Mouse (Mus musculus): Measurements from ENCODE around the gene Rapgefl1.

DNA sequence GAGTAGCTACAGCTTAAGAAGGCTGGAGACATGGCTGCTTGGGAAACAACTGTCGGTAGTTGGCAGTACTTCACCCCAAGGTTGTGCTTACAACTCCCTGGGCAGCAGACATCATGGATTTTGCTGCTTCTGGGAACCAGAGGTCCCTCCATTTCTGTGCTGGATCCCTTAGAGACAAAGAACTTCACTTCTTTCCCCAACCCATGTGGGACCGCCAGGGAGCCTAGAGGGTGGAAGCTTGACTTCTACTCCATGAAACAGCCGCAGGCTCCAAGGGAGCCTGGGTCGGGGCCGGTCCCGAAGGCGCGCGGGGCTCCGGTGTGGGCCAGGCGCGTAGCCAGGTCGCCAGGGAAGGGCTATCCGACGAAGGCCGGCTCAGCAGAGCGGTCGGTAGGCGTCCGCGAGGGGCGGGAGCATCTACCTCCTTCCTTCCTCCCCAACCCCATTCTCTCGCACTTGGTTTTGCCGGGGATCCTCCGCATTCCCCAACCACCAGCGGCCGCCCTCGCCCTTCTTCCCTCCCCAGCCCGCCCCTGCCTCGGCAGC, 42.0 kb upstream of the Rapgefl1 start:
- TF ChIP-seq CTCF (IDR thresholded peaks at IDR 0.05; ENCODE audit: low read depth, low read length) (no peak), POLR2AphosphoS5 (IDR thresholded peaks at IDR 0.05; ENCODE audit: insufficient replicate concordance, low read depth, low read length) (no peak)

All from G1E (cell line).